Mouse (Mus musculus): ENCODE measurements around the gene Zfp28. TPM values are rescaled to one million over a fixed set of nuclear protein-coding genes. Genes with fewer than 3 reads are reported as not detected.

Zfp28 gene
- polyA plus RNA-seq, 1 experiment from 2014 or later, result 10.4 TPM

DNA sequence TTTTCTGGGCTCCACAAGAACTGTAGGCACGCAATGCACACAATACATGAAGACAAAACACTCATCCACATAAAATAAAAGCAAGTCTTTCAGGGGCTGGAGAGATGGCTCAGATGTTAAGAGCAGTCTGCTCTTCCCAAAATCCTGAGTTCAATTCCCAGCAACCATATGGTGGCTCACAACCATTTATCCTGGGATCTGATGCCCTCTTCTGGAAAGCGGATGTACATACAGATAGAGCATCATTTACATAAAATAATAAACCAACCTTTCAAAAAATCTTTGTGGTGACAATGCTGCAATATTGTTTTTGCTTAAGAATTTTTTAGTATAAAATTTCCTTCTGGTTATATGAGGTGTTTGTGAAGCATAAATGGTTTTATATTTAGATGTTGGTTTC lies 1.7 kb upstream of the Zfp28 start:
- no peak overlapping the region for H3K4me2 ChIP-seq (ENCODE audit: low read depth, severe bottlenecking)
- H3K4me1 ChIP-seq (ENCODE audit: control insufficient read depth, insufficient read depth, low read length), result no peaks in the 10 kb centered on the region; the same call in 1 of the 2 replicates
- ATAC-seq (ENCODE audit: insufficient number of reproducible peaks, low FRiP score, low TSS enrichment, low read depth) (no peak), DNase-seq (ENCODE audit: low spot score) (no peak)
- no peaks in the 10 kb centered on the region for H3K27me3 ChIP-seq (ENCODE audit: control insufficient read depth, insufficient read depth, low read length)
- 82% methylated on average over 2 of the region's 2 CpGs for WGBS
- H3K4me3 ChIP-seq (ENCODE audit: low read depth, low read length), result no peak overlapping the region
- no peaks in the 10 kb centered on the region for H3K9me3 ChIP-seq (ENCODE audit: control insufficient read depth, low read length)
- H3K36me3 ChIP-seq (ENCODE audit: control insufficient read depth, insufficient read depth, low read length), result no peaks in the 10 kb centered on the region
- H3K27ac ChIP-seq (replicated peaks; ENCODE audit: low read depth, low read length), result no peak overlapping the region
- no peak overlapping the region for H3K9ac ChIP-seq (ENCODE audit: low read length)

DNA sequence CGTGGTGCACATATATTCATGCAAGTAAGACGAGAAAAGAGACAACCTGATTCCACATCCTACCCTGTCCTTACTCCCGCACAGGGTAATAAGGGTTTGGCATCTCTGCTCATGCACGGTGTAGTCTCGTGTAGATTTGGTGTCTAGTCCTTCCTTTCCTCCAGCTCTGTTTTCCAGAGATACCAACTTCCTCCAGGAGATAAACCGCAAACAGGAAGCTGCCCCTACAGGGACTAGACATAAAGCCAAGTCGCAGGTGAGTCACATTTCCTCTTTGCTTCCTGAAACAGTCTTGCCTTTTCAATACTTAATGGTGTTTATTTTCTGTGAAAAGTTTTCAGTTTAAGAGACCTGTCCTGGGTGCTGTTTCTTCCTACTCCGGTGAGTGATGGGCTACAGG lies 916 bp downstream of the Zfp28 start:
- WGBS, result 74% methylated on average over 8 of the region's 8 CpGs
- Histone ChIP-seq H3K27ac (replicated peaks; ENCODE audit: low read depth, low read length) (no peak overlapping the region), H3K4me3 (ENCODE audit: low read depth, low read length) (no peak overlapping the region), H3K9me3 (ENCODE audit: control insufficient read depth, low read length) (no peaks in the 10 kb centered on the region), H3K9ac (ENCODE audit: low read length) (no peak overlapping the region), H3K4me2 (ENCODE audit: low read depth, severe bottlenecking) (peak overlapping the region; percentile 68; the same call in 1 of the 2 replicates), H3K36me3 (ENCODE audit: control insufficient read depth, insufficient read depth, low read length) (no peaks in the 10 kb centered on the region), H3K4me1 (ENCODE audit: control insufficient read depth, insufficient read depth, low read length) (no peaks in the 10 kb centered on the region; the same call in 1 of the 2 replicates), H3K27me3 (ENCODE audit: control insufficient read depth, insufficient read depth, low read length) (no peaks in the 10 kb centered on the region)
- DNase-seq (ENCODE audit: low spot score) (no peak), ATAC-seq (ENCODE audit: insufficient number of reproducible peaks, low FRiP score, low TSS enrichment, low read depth) (no peak)

DNA sequence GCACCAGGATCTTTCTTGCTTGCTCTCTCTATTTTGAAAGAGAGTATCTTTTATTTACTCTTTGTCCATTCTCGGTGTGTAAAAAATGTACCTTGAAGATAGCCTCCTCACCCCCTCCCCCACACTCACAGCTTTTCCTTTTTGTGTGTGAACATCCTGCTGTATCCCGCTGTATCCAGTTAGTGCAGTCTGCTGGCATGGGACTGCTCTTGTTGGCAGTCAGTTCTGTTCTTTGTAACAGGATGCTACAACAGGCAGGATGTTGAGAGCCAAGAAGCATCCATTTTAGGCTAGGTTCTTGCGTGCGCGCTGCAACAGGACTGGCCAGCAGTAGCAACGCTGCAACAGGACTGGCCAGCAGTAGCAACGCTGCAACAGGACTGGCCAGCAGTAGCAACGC lies 3.9 kb downstream of the Zfp28 start:
- H3K27me3 ChIP-seq (ENCODE audit: control insufficient read depth, insufficient read depth, low read length), result no peaks in the 10 kb centered on the region
- no peak overlapping the region for H3K4me2 ChIP-seq (ENCODE audit: low read depth, severe bottlenecking)
- no peak overlapping the region for H3K9ac ChIP-seq (ENCODE audit: low read length)
- 98% methylated on average over 8 of the region's 8 CpGs for WGBS
- H3K4me3 ChIP-seq (ENCODE audit: low read depth, low read length), result no peak overlapping the region
- H3K36me3 ChIP-seq (ENCODE audit: control insufficient read depth, insufficient read depth, low read length), result no peaks in the 10 kb centered on the region; the same call in 1 of the 2 replicates
- H3K9me3 ChIP-seq (ENCODE audit: control insufficient read depth, low read length), result no peaks in the 10 kb centered on the region
- ATAC-seq (ENCODE audit: insufficient number of reproducible peaks, low FRiP score, low TSS enrichment, low read depth) (no peak), DNase-seq (ENCODE audit: low spot score) (no peak)
- no peaks in the 10 kb centered on the region; the same call in 1 of the 2 replicates for H3K4me1 ChIP-seq (ENCODE audit: control insufficient read depth, insufficient read depth, low read length)
- H3K27ac ChIP-seq (replicated peaks; ENCODE audit: low read depth, low read length), result no peak overlapping the region

DNA sequence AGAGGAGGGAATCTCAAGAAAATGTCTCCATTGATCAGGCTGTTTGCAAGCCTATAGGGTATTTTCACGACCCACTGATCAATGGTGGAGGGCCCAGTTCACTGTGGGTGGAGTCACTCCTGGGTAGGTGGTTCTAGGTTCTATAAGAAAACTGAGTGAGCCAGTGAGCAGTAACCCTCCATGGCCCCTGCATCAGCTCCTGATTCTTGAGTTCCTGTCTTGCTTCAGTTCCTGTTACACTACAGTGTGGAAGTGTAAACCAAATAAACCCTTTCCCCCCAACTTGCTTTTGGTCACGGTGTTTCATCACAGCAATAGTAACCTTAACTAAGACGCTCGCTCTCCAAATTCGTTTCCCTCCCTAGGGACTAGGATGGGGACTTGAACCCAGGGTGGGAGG lies 5.9 kb downstream of the Zfp28 start:
- H3K4me3 ChIP-seq (ENCODE audit: low read depth, low read length), result no peak overlapping the region
- DNase-seq (ENCODE audit: low spot score), result no peak
- no peaks in the 10 kb centered on the region for H3K9me3 ChIP-seq (ENCODE audit: control insufficient read depth, low read length)
- 85% methylated on average over 5 of the region's 5 CpGs for WGBS
- H3K4me2 ChIP-seq (ENCODE audit: low read depth, severe bottlenecking), result no peak overlapping the region
- 0 out of 2 replicates have a peak, but pooled peaks have one; percentile 3 for ATAC-seq (ENCODE audit: insufficient number of reproducible peaks, low FRiP score, low TSS enrichment, low read depth)
- no peak overlapping the region for H3K9ac ChIP-seq (ENCODE audit: low read length)
- H3K4me1 ChIP-seq (ENCODE audit: control insufficient read depth, insufficient read depth, low read length), result no peaks in the 10 kb centered on the region
- H3K27me3 ChIP-seq (ENCODE audit: control insufficient read depth, insufficient read depth, low read length), result no peaks in the 10 kb centered on the region
- H3K36me3 ChIP-seq (ENCODE audit: control insufficient read depth, insufficient read depth, low read length), result no peaks in the 10 kb centered on the region; the same call in 1 of the 2 replicates
- H3K27ac ChIP-seq (replicated peaks; ENCODE audit: low read depth, low read length), result no peak overlapping the region

DNA sequence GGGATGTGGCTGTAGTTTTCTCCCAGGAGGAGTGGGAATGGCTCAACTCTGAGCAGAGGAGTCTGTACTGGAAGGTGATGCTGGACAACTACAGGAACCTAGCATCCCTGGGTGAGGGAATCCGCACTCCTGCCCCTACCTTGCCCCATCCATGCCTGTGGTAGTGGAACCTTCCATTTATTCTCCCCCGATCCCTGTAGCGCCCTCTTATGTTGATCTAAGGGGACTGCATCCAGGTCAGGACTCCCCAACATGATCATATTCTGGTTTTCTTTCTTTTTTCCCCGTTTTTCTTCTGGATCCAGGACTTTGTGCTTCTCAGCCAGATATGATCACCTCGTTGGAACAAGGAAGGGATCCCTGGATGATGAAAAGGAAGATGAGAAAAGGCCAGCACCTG lies 6.4 kb downstream of the Zfp28 start:
- Histone ChIP-seq H3K4me3 (ENCODE audit: low read depth, low read length) (no peak overlapping the region), H3K4me1 (ENCODE audit: control insufficient read depth, insufficient read depth, low read length) (no peaks in the 10 kb centered on the region), H3K27me3 (ENCODE audit: control insufficient read depth, insufficient read depth, low read length) (no peaks in the 10 kb centered on the region), H3K36me3 (ENCODE audit: control insufficient read depth, insufficient read depth, low read length) (no peaks in the 10 kb centered on the region; the same call in 1 of the 2 replicates), H3K9me3 (ENCODE audit: control insufficient read depth, low read length) (no peaks in the 10 kb centered on the region), H3K4me2 (ENCODE audit: low read depth, severe bottlenecking) (no peak overlapping the region), H3K27ac (replicated peaks; ENCODE audit: low read depth, low read length) (no peak overlapping the region), H3K9ac (ENCODE audit: low read length) (no peak overlapping the region)
- DNase-seq (ENCODE audit: low spot score) (no peak), ATAC-seq (ENCODE audit: insufficient number of reproducible peaks, low FRiP score, low TSS enrichment, low read depth) (no peak)
- WGBS, result 64% methylated on average over 5 of the region's 5 CpGs

DNA sequence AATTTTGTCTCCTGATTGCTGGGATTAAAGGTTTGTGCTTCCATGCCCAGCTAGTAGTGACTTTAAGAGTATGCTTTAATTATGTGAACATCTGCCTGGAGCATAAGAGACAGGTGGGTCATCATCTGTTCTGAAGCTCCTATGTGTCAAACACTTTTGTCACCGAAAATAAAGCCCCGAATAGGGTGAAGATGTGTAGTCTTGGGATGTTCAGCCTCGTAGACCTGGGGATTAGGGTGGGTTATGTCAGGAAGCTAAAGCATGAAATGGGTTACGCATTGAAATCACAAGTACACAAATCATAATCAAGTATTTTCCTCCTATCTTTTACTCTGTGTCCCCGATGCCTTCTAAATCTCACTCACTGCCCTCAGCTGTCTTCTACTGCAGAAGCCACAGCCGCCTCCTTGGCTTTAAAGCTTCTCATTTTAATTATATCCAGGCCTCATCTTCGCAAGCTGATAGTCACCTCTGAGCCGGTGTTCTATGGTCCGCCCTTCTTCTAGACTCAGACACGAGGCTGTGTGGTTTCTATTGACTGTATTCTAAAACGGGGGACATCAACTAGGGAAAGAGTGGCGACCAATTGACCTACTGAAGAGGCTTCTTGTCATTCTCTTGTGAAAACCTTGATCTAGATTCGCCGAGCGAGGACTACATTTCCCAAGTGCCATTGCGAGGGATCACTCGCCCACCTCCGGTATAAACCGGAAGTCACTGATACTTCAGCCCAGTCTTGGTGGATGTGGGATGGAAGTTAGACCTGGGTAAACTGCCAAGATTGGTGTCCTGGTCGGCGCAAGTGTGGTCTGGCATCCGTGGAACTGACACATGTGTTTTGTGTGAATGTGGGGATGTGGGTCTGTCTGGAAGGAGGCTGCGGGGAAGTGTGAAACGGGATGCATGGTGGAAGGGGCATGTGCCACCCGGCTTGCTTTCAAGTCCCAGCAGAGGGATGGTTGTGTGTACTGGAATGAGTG lies 15.2 kb downstream of the Zfp28 start, which contains the start of gene Smim17:
Gene Smim17, plus strand, starts transcription at position 720 of the 980 bp plus-strand sequence.
- H3K4me1 ChIP-seq (ENCODE audit: control insufficient read depth, insufficient read depth, low read length), result no peaks in the 10 kb centered on the region
- peak within 1 kb of the TSS; percentile 38 for H3K4me3 ChIP-seq (ENCODE audit: low read depth, low read length)
- no peaks in the 10 kb centered on the region for H3K9me3 ChIP-seq (ENCODE audit: control insufficient read depth, low read length)
- peak; percentile 73 for DNase-seq (ENCODE audit: low spot score)
- ATAC-seq (ENCODE audit: insufficient number of reproducible peaks, low FRiP score, low TSS enrichment, low read depth), result peak; percentile 75; the same call in 1 of the 2 replicates
- 23% methylated on average over 25 of the region's 25 CpGs for WGBS
- H3K27ac ChIP-seq (replicated peaks; ENCODE audit: low read depth, low read length), result no peak within 1 kb of the TSS
- H3K27me3 ChIP-seq (ENCODE audit: control insufficient read depth, insufficient read depth, low read length), result no peaks in the 10 kb centered on the region
- peak within 1 kb of the TSS; percentile 53 for H3K9ac ChIP-seq (ENCODE audit: low read length)
- H3K36me3 ChIP-seq (ENCODE audit: control insufficient read depth, insufficient read depth, low read length), result no peaks in the 10 kb centered on the region
- H3K4me2 ChIP-seq (ENCODE audit: low read depth, severe bottlenecking), result peak within 1 kb of the TSS; percentile 64

DNA sequence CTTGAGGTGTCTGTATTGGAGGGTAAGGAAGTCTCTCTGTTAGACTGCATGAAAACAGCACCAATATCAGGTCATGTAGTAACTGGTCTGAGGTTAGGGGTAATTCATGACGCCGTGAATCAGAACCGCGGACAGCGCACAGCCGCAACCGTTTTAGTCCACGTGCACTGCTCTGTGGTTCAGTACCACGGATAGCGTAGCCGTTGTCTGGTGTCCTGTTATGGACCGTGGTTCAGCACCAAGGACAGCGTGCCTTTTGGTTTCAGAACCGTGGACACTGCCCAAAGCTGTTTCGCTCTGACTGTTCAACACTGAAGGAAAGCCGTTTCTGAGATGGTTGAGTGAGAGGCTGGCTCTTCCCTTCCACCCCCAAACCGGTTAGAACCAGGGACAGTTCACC lies 26.9 kb downstream of the Zfp28 start, which contains the start of gene Gm20715:
Gene Gm20715, plus strand, starts transcription at position 235 of the 400 bp plus-strand sequence.
- Histone ChIP-seq H3K4me1 (ENCODE audit: control insufficient read depth, insufficient read depth, low read length) (no peaks in the 10 kb centered on the region), H3K4me3 (ENCODE audit: low read depth, low read length) (no peak within 1 kb of the TSS), H3K27me3 (ENCODE audit: control insufficient read depth, insufficient read depth, low read length) (no peaks in the 10 kb centered on the region), H3K9ac (ENCODE audit: low read length) (no peak within 1 kb of the TSS), H3K4me2 (ENCODE audit: low read depth, severe bottlenecking) (no peak within 1 kb of the TSS), H3K36me3 (ENCODE audit: control insufficient read depth, insufficient read depth, low read length) (no peaks in the 10 kb centered on the region), H3K9me3 (ENCODE audit: control insufficient read depth, low read length) (no peaks in the 10 kb centered on the region), H3K27ac (replicated peaks; ENCODE audit: low read depth, low read length) (no peak within 1 kb of the TSS)
- DNase-seq (ENCODE audit: low spot score), result peak; percentile 99
- ATAC-seq (ENCODE audit: insufficient number of reproducible peaks, low FRiP score, low TSS enrichment, low read depth), result peak; percentile 87
- 2% methylated on average over 17 of the region's 17 CpGs for WGBS

DNA sequence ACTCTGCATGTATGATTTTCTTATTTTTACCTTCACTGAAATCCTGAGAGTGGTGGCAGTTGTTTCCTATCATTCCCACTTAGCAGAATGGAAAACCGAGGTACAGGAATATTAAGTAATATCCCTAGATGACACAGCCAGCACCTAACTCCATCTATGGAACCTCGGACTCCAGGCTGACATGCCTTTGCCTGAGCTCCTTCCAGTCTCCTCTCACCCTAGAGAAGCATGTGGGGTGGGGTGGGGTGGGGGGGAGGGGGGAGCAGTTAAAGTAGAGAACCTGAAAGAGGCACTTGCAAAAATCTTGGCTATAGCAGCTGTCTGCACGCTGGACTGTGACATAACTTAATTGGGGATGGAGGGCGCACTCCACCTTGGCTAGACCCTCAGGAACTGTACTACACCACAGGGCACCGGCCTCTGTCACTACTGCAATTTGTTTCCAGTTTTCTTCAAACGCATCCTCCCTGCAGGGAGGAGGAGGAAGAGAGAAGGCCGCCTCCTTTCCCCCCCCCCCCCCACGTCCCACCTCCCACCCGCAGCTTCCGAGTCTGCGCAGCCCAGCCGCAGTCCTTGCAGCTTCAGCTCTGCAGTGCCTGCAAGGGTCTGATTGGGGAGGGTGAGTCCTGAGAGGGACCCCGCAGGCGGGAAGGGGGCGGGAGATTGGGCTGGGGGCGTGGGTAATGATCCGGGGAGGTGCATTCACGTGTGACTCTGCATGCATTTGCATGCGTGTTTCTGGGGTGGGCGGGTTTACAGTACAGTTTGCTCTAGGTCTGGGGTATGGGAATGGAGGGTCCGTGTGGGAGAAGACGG lies 31.7 kb downstream of the Zfp28 start:
- ATAC-seq (ENCODE audit: insufficient number of reproducible peaks, low FRiP score, low TSS enrichment, low read depth) (no peak), DNase-seq (ENCODE audit: low spot score) (no peak)
- 6% methylated on average over 21 of the region's 22 CpGs for WGBS
- H3K9me3 ChIP-seq (ENCODE audit: control insufficient read depth, low read length), result no peaks in the 10 kb centered on the region
- H3K27ac ChIP-seq (replicated peaks; ENCODE audit: low read depth, low read length), result no peak overlapping the region
- no peak overlapping the region for H3K4me2 ChIP-seq (ENCODE audit: low read depth, severe bottlenecking)
- H3K36me3 ChIP-seq (ENCODE audit: control insufficient read depth, insufficient read depth, low read length), result no peaks in the 10 kb centered on the region
- no peaks in the 10 kb centered on the region for H3K4me1 ChIP-seq (ENCODE audit: control insufficient read depth, insufficient read depth, low read length)
- no peak overlapping the region for H3K4me3 ChIP-seq (ENCODE audit: low read depth, low read length)
- no peaks in the 10 kb centered on the region for H3K27me3 ChIP-seq (ENCODE audit: control insufficient read depth, insufficient read depth, low read length)
- no peak overlapping the region for H3K9ac ChIP-seq (ENCODE audit: low read length)

Measured in limb, embryonic 11.5 days (tissue).